Mouse (Mus musculus): Measurements from ENCODE around the gene Pmp22.

Gene Pmp22

GRCm38 (mm10) chr11:63128784-63129183, at the start of gene Pmp22:
Pmp22 (plus strand) TSS chr11:63128982.
- DNase-seq: no peak

GRCm38 (mm10) chr11:63084536-63084935, 44.2 kb upstream of the Pmp22 start:
- DNase-seq: peak in 1 of 2 experiments; percentile 11

- DNase-seq: no peak
Measured at GRCm38 (mm10) chr11:63088672-63089071, 40.1 kb upstream of the Pmp22 start.

GRCm38 (mm10) chr11:63090210-63090609, 38.6 kb upstream of the Pmp22 start:
- DNase-seq: no peak

GRCm38 (mm10) chr11:63090986-63091385, 37.8 kb upstream of the Pmp22 start:
- no peak for DNase-seq

- DNase-seq: no peak
Measured at GRCm38 (mm10) chr11:63092271-63092670, 36.5 kb upstream of the Pmp22 start.

- DNase-seq: no peak
Measured at GRCm38 (mm10) chr11:63093601-63094000, 35.2 kb upstream of the Pmp22 start.

- DNase-seq: no peak
Measured at GRCm38 (mm10) chr11:63094496-63094895, 34.3 kb upstream of the Pmp22 start.

GRCm38 (mm10) chr11:63098016-63098415, 30.8 kb upstream of the Pmp22 start:
- DNase-seq: no peak

GRCm38 (mm10) chr11:63099390-63099789, 29.4 kb upstream of the Pmp22 start:
- no peak for DNase-seq

GRCm38 (mm10) chr11:63103256-63103655, 25.5 kb upstream of the Pmp22 start:
- DNase-seq: no peak

GRCm38 (mm10) chr11:63104026-63104425, 24.8 kb upstream of the Pmp22 start:
- no peak for DNase-seq

- DNase-seq: no peak
Measured at GRCm38 (mm10) chr11:63109230-63109775, 19.5 kb upstream of the Pmp22 start.

GRCm38 (mm10) chr11:63110329-63110728, 18.5 kb upstream of the Pmp22 start:
- DNase-seq: no peak

GRCm38 (mm10) chr11:63114807-63115641, 13.8 kb upstream of the Pmp22 start:
- no peak for DNase-seq

GRCm38 (mm10) chr11:63116652-63117051, 12.1 kb upstream of the Pmp22 start:
- DNase-seq: no peak

GRCm38 (mm10) chr11:63117266-63117665, 11.5 kb upstream of the Pmp22 start:
- DNase-seq: no peak

- no peak for DNase-seq
Measured at GRCm38 (mm10) chr11:63119791-63120190, 9.0 kb upstream of the Pmp22 start.

- no peak for DNase-seq
Measured at GRCm38 (mm10) chr11:63122249-63122648, 6.5 kb upstream of the Pmp22 start.

- DNase-seq: no peak
Measured at GRCm38 (mm10) chr11:63122776-63123350, 5.9 kb upstream of the Pmp22 start.

- DNase-seq: no peak
Measured at GRCm38 (mm10) chr11:63124316-63124715, 4.5 kb upstream of the Pmp22 start.

- DNase-seq: peak; percentile 32 to 66
Measured at GRCm38 (mm10) chr11:63125832-63126456, 2.8 kb upstream of the Pmp22 start.

GRCm38 (mm10) chr11:63126976-63127375, 1.8 kb upstream of the Pmp22 start:
- DNase-seq: no peak

GRCm38 (mm10) chr11:63127513-63127912, 1.3 kb upstream of the Pmp22 start:
- DNase-seq: no peak
